Mouse (Mus musculus) hindbrain, embryonic 15.5 days (tissue): ENCODE data around the gene Gm49601. TPM values are rescaled to one million over a fixed set of nuclear protein-coding genes. Genes with fewer than 3 reads are reported as not detected.

Experiments used
- ATAC-seq: fragments of 200-750 bp; cut with Nextera tagmentation; 2 replicates; pipeline ENCODE4 v1.8.0; 2017; ENCODE audit warnings: low read depth, moderate number of reproducible peaks, moderate TSS enrichment; ENCODE audit not compliant: low FRiP score
- H3K27ac ChIP-seq: fragments of 300-500 bp; sonication (generic); replicated peaks from 2 replicates; pipeline ENCODE4 v1.5.1; 2015; ENCODE audit warnings: mild to moderate bottlenecking, inconsistent platforms
- H3K27me3 ChIP-seq: fragments of 300-500 bp; sonication (generic); 2 replicates; pipeline ENCODE4 v1.6.1; 2015; ENCODE audit warnings: control low read depth, inconsistent platforms
- H3K36me3 ChIP-seq: fragments of 300-500 bp; sonication (generic); 2 replicates; pipeline ENCODE4 v1.6.1; 2015; ENCODE audit warnings: control low read depth, inconsistent platforms
- H3K4me1 ChIP-seq: fragments of 300-500 bp; sonication (generic); replicated peaks from 2 replicates; pipeline ENCODE4 v1.6.1; 2015; ENCODE audit warnings: control low read depth, inconsistent platforms
- H3K4me2 ChIP-seq: fragments of 300-500 bp; sonication (generic); 2 replicates; pipeline ENCODE4 v1.6.1; 2015; ENCODE audit warnings: moderate library complexity, mild to moderate bottlenecking, inconsistent platforms
- H3K4me3 ChIP-seq: fragments of 300-500 bp; sonication (generic); 2 replicates; pipeline ENCODE4 v1.5.1; 2015; ENCODE audit warnings: mild to moderate bottlenecking, inconsistent platforms
- H3K9ac ChIP-seq: fragments of 300-500 bp; sonication (generic); 2 replicates; pipeline ENCODE4 v1.6.1; 2015; ENCODE audit warnings: inconsistent platforms
- H3K9me3 ChIP-seq: fragments of 300-500 bp; sonication (generic); 2 replicates; pipeline ENCODE4 v1.6.1; 2016; ENCODE audit warnings: control low read depth, inconsistent platforms
- WGBS: fragments of 180-500 bp; shearing (Covaris S2); methylation state at CpG from one replicate; pipeline ENCODE4 v1.1.7; 2015; 5-methylcytosine and 5-hydroxymethylcytosine counted together
- polyA plus RNA-seq: library from polyadenylated mRNA; unstranded; fragments of >200 nt; fragmentation: Nextera tagmentation; extraction: Ambion mirVana; gene quantifications from 2 replicates; pipeline ENCODE4 v1.2.1, GENCODE M21; 2015

Gene Gm49601
- polyA plus RNA-seq, 1 experiment from 2014 or later, result 18.8 TPM

GRCm38 (mm10) chr16:18596255-18596654, 30.0 kb downstream of the Gm49601 start:
- Histone ChIP-seq H3K4me1 (peaks cover 7% of the 10 kb centered on the region), H3K27me3 (peaks cover 37% of the 10 kb centered on the region), H3K36me3 (no peaks in the 10 kb centered on the region), H3K4me2 (no peak overlapping the region), H3K9ac (no peak overlapping the region), H3K9me3 (no peaks in the 10 kb centered on the region), H3K27ac (no peak overlapping the region), H3K4me3 (no peak overlapping the region)
- WGBS, result 63% methylated on average over 5 of the region's 5 CpGs
- ATAC-seq, result no peak

GRCm38 (mm10) chr16:18593930-18594329, 32.3 kb downstream of the Gm49601 start:
- no peaks in the 10 kb centered on the region for H3K36me3 ChIP-seq
- ATAC-seq, result no peak
- WGBS, result 74% methylated on average over 2 of the region's 2 CpGs
- H3K9me3 ChIP-seq, result no peaks in the 10 kb centered on the region
- peaks cover 57% of the 10 kb centered on the region for H3K27me3 ChIP-seq
- H3K4me1 ChIP-seq, result peaks cover 21% of the 10 kb centered on the region
- H3K9ac ChIP-seq, result no peak overlapping the region
- no peak overlapping the region for H3K4me2 ChIP-seq
- no peak overlapping the region for H3K4me3 ChIP-seq
- H3K27ac ChIP-seq, result no peak overlapping the region

- Histone ChIP-seq H3K27me3 (peaks cover 75% of the 10 kb centered on the region), H3K4me2 (peak overlapping the region; percentile 47), H3K9me3 (no peaks in the 10 kb centered on the region), H3K27ac (no peak overlapping the region), H3K4me3 (peak overlapping the region; percentile 21), H3K9ac (no peak overlapping the region), H3K36me3 (no peaks in the 10 kb centered on the region), H3K4me1 (peaks cover 35% of the 10 kb centered on the region)
- no peak for ATAC-seq
- WGBS, result 2% methylated on average over 58 of the region's 59 CpGs
Measured at GRCm38 (mm10) chr16:18591047-18592018, 34.9 kb downstream of the Gm49601 start.

GRCm38 (mm10) chr16:18589804-18590790, 36.1 kb downstream of the Gm49601 start, which contains the start of gene Tbx1:
TSS of gene Tbx1 (minus strand) at chr16:18590671.
- peak within 1 kb of the TSS; percentile 21 for H3K4me3 ChIP-seq
- peak within 1 kb of the TSS; percentile 47 for H3K4me2 ChIP-seq
- ATAC-seq, result no peak
- no peak within 1 kb of the TSS for H3K27ac ChIP-seq
- WGBS, result 3% methylated on average over 48 of the region's 48 CpGs
- peaks cover 40% of the 10 kb centered on the region for H3K4me1 ChIP-seq
- H3K36me3 ChIP-seq, result no peaks in the 10 kb centered on the region
- H3K9ac ChIP-seq, result no peak within 1 kb of the TSS
- no peaks in the 10 kb centered on the region for H3K9me3 ChIP-seq
- peaks cover 87% of the 10 kb centered on the region for H3K27me3 ChIP-seq

- Histone ChIP-seq H3K4me3 (no peak overlapping the region), H3K27me3 (peaks cover 88% of the 10 kb centered on the region), H3K36me3 (no peaks in the 10 kb centered on the region), H3K27ac (no peak overlapping the region), H3K4me2 (no peak overlapping the region), H3K9ac (no peak overlapping the region), H3K9me3 (no peaks in the 10 kb centered on the region), H3K4me1 (peaks cover 40% of the 10 kb centered on the region)
- no peak for ATAC-seq
- WGBS, result 21% methylated on average over 9 of the region's 9 CpGs
Measured at GRCm38 (mm10) chr16:18589080-18589621, 37.1 kb downstream of the Gm49601 start.

DNA sequence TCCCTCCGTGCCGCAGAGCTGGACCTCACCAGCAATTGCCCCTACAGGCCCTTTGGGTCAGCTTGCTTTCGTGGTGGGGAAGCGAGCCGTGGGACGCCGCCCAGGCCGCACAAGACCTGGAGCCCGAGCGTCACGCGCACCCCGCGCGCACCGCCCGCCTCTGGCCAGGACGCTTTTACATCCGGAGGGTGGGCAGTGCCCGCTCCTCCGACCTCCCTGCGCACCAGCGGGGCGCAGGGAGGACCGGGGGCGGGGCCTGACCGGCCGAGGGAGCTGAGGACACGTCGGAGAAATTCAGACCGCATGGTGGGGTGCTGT, 37.5 kb downstream of the Gm49601 start:
- Histone ChIP-seq H3K27me3 (peaks cover 88% of the 10 kb centered on the region), H3K4me3 (no peak overlapping the region), H3K4me1 (peaks cover 40% of the 10 kb centered on the region), H3K27ac (no peak overlapping the region), H3K9ac (no peak overlapping the region), H3K36me3 (no peaks in the 10 kb centered on the region), H3K9me3 (no peaks in the 10 kb centered on the region), H3K4me2 (no peak overlapping the region)
- ATAC-seq, result no peak
- WGBS, result 4% methylated on average over 31 of the region's 31 CpGs

- Histone ChIP-seq H3K36me3 (no peaks in the 10 kb centered on the region), H3K27ac (no peak overlapping the region), H3K9ac (no peak overlapping the region), H3K4me1 (peaks cover 40% of the 10 kb centered on the region), H3K4me3 (peak overlapping the region; percentile 12), H3K4me2 (peak overlapping the region; percentile 39), H3K9me3 (no peaks in the 10 kb centered on the region), H3K27me3 (peaks cover 88% of the 10 kb centered on the region)
- no peak for ATAC-seq
- WGBS, result 1% methylated on average over 41 of the region's 57 CpGs
Measured at GRCm38 (mm10) chr16:18587847-18588737, 38.1 kb downstream of the Gm49601 start.

- Histone ChIP-seq H3K36me3 (no peaks in the 10 kb centered on the region), H3K27me3 (peaks cover 92% of the 10 kb centered on the region), H3K4me2 (peak overlapping the region; percentile 59), H3K27ac (no peak overlapping the region), H3K9ac (no peak overlapping the region), H3K4me1 (peaks cover 47% of the 10 kb centered on the region), H3K4me3 (peak overlapping the region; percentile 36), H3K9me3 (no peaks in the 10 kb centered on the region)
- under 1% methylated on average over 43 of the region's 62 CpGs for WGBS
- ATAC-seq, result no peak
Measured at GRCm38 (mm10) chr16:18586906-18587546, 39.2 kb downstream of the Gm49601 start.

GRCm38 (mm10) chr16:18586076-18586905, 39.9 kb downstream of the Gm49601 start:
- ATAC-seq, result no peak
- Histone ChIP-seq H3K27me3 (peaks cover 92% of the 10 kb centered on the region), H3K4me2 (peak overlapping the region; percentile 59), H3K27ac (no peak overlapping the region), H3K4me3 (peak overlapping the region; percentile 36), H3K9me3 (no peaks in the 10 kb centered on the region), H3K9ac (no peak overlapping the region), H3K4me1 (peaks cover 48% of the 10 kb centered on the region), H3K36me3 (no peaks in the 10 kb centered on the region)
- 2% methylated on average over 81 of the region's 83 CpGs for WGBS

DNA sequence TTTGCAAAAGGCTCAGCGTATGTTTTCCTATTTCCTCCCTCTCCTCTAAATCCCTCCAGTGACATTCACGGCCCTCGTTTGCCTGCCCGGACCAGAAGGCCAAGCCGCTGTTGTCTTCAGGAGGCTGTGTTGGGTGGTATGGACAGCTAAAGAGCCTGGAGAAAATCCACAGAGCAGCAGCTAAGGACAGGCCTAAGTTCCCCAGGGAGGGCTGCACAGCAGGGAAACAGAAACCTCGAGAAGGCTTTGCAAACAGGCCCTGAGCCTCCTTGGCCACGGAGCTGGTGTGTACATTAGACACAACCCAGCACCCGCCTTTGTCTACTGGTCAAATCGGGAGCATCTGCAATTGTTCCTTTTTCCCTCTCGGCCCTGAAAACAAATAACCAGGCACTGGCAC, 40.6 kb downstream of the Gm49601 start:
- Histone ChIP-seq H3K4me3 (peak overlapping the region; percentile 36; the same call in 1 of the 2 replicates), H3K9me3 (no peaks in the 10 kb centered on the region), H3K4me1 (peaks cover 47% of the 10 kb centered on the region), H3K27ac (no peak overlapping the region), H3K4me2 (peak overlapping the region; percentile 59; the same call in 1 of the 2 replicates), H3K27me3 (peaks cover 92% of the 10 kb centered on the region), H3K36me3 (no peaks in the 10 kb centered on the region), H3K9ac (no peak overlapping the region)
- no peak for ATAC-seq
- WGBS, result 8% methylated on average over 10 of the region's 10 CpGs
